Mouse (Mus musculus) CH12F3 (cell line): ENCODE results near the gene Tnrc6b.
"Not testable (repeated sequence)": the region's sequence is repeated elsewhere in the genome, so short reads cannot be mapped to it uniquely, and the experiment has no call there.

Source experiments
- in situ Hi-C: fragments of 300-500 bp; cut with MboI; formaldehyde crosslinking; loops from 2 replicates; pipeline ENCODE4 v1.14.3; 2020; ENCODE audit warnings: low sequenced_read_pairs

The Tnrc6b gene

GRCm38 (mm10) chr15:80838836-80839235, 127.7 kb downstream of the Tnrc6b start:
- in situ Hi-C loops, result no loop called here

- in situ Hi-C loops, result no loop called here
Observed at GRCm38 (mm10) chr15:80839653-80840420, 128.7 kb downstream of the Tnrc6b start.

GRCm38 (mm10) chr15:80844262-80844661, 133.1 kb downstream of the Tnrc6b start:
- in situ Hi-C loops, result no loop called here

GRCm38 (mm10) chr15:80844926-80845325, 133.8 kb downstream of the Tnrc6b start:
- in situ Hi-C loops, result no loop called here

- in situ Hi-C loops, result no loop called here
Observed at GRCm38 (mm10) chr15:80850004-80850403, 138.9 kb downstream of the Tnrc6b start.

GRCm38 (mm10) chr15:80850682-80851475, 139.8 kb downstream of the Tnrc6b start:
- in situ Hi-C loops, result no loop called here

- in situ Hi-C loops, result no loop called here
Observed at GRCm38 (mm10) chr15:80852122-80852521, 141.0 kb downstream of the Tnrc6b start.

- in situ Hi-C loops, result not testable (repeated sequence)
Observed at GRCm38 (mm10) chr15:80852527-80852926, 141.4 kb downstream of the Tnrc6b start.

GRCm38 (mm10) chr15:80859366-80859765, 148.3 kb downstream of the Tnrc6b start:
- in situ Hi-C loops, result no loop called here

GRCm38 (mm10) chr15:80861302-80861701, 150.2 kb downstream of the Tnrc6b start:
- in situ Hi-C loops, result no loop called here

GRCm38 (mm10) chr15:80862027-80862426, 150.9 kb downstream of the Tnrc6b start:
- in situ Hi-C loops, result no loop called here

GRCm38 (mm10) chr15:80868603-80869002, 157.5 kb downstream of the Tnrc6b start:
- in situ Hi-C loops, result not testable (repeated sequence)

GRCm38 (mm10) chr15:80874726-80875125, 163.6 kb downstream of the Tnrc6b start:
- in situ Hi-C loops, result no loop called here

- in situ Hi-C loops, result no loop called here
Observed at GRCm38 (mm10) chr15:80876231-80876630, 165.1 kb downstream of the Tnrc6b start.

- in situ Hi-C loops, result no loop called here
Observed at GRCm38 (mm10) chr15:80884095-80884494, 173.0 kb downstream of the Tnrc6b start.

- in situ Hi-C loops, result no loop called here
Observed at GRCm38 (mm10) chr15:80886361-80887156, 175.4 kb downstream of the Tnrc6b start.

- in situ Hi-C loops, result no loop called here
Observed at GRCm38 (mm10) chr15:80892341-80892740, 181.2 kb downstream of the Tnrc6b start.

GRCm38 (mm10) chr15:80896741-80897140, 185.6 kb downstream of the Tnrc6b start:
- in situ Hi-C loops, result no loop called here

- in situ Hi-C loops, result no loop called here
Observed at GRCm38 (mm10) chr15:80897911-80898310, 186.8 kb downstream of the Tnrc6b start.

GRCm38 (mm10) chr15:80899806-80900205, 188.7 kb downstream of the Tnrc6b start:
- in situ Hi-C loops, result no loop called here

- in situ Hi-C loops, result no loop called here
Observed at GRCm38 (mm10) chr15:80901806-80902513, 190.8 kb downstream of the Tnrc6b start.
